Mouse (Mus musculus) heart, postnatal 0 days (tissue): Measurements from ENCODE around the gene Tex19.2.

Experiments
- CTCF ChIP-seq: IDR thresholded peaks from 2 replicates; pipeline ENCODE4 v1.5.1; 2016; ENCODE audit warnings: antibody characterized with exemption, control low read depth, low read depth
- EP300 ChIP-seq: IDR thresholded peaks from 2 replicates; pipeline ENCODE4 v1.6.1; 2016; ENCODE audit warnings: antibody characterized with exemption, low read depth

DNA sequence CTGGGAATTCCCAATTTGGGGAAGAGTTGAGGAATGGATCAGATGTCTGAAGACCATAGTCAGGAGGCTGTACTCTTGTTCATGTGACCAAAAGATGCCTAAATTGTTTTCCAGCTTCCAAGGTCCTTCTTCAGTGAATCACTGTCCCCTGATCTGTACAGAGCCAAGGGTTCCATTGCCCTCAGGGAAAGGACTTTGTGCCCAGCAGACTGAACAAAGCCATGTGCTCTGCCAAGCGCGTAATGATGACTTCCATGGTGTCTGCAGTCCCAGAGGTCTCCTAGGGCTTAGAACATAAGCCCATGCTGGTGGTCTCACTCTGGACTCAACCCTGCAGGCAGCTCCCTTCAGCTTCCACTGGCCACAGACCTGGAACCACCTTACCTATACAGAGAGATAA is 50.6 kb downstream of the Tex19.2 start:
- TF ChIP-seq CTCF (no peak), EP300 (no peak)
